Mouse (Mus musculus) midbrain, embryonic 16.5 days (tissue): Measurements from ENCODE around the gene Ski. TPM values are rescaled to one million over a fixed set of nuclear protein-coding genes. Genes with fewer than 3 reads are reported as not detected.

Experiments used
- ATAC-seq: fragments of 200-750 bp; cut with Nextera tagmentation; 2 replicates; pipeline ENCODE4 v1.8.0; 2017; ENCODE audit warnings: moderate TSS enrichment
- H3K27ac ChIP-seq: fragments of 300-500 bp; sonication (generic); 2 replicates; pipeline ENCODE4 v1.5.1; 2014; ENCODE audit warnings: mild to moderate bottlenecking, low read length, mixed read lengths
- H3K27me3 ChIP-seq: fragments of 300-500 bp; sonication (generic); 2 replicates; pipeline ENCODE4 v1.6.1; 2014; ENCODE audit warnings: low read depth, low read length, mixed read lengths; ENCODE audit not compliant: control insufficient read depth, insufficient read depth
- H3K36me3 ChIP-seq: fragments of 300-500 bp; sonication (generic); 2 replicates; pipeline ENCODE4 v1.6.1; 2014; ENCODE audit warnings: mild to moderate bottlenecking, low read length, moderate library complexity, mixed read lengths; ENCODE audit not compliant: control insufficient read depth, insufficient read depth
- H3K4me1 ChIP-seq: fragments of 300-500 bp; sonication (generic); 2 replicates; pipeline ENCODE4 v1.6.1; 2014; ENCODE audit warnings: mild to moderate bottlenecking, low read length, mixed read lengths; ENCODE audit not compliant: control insufficient read depth, insufficient read depth
- H3K4me2 ChIP-seq: fragments of 300-500 bp; sonication (generic); 2 replicates; pipeline ENCODE4 v1.6.1; 2014; ENCODE audit warnings: mild to moderate bottlenecking, low read length, mixed read lengths
- H3K4me3 ChIP-seq: fragments of 300-500 bp; sonication (generic); 2 replicates; pipeline ENCODE4 v1.5.1; 2014; ENCODE audit warnings: low read depth, mild to moderate bottlenecking, low read length, moderate library complexity, mixed read lengths
- H3K9ac ChIP-seq: fragments of 300-500 bp; sonication (generic); 2 replicates; pipeline ENCODE4 v1.6.1; 2014; ENCODE audit warnings: low read depth, low read length, mixed read lengths
- H3K9me3 ChIP-seq: fragments of 300-500 bp; sonication (generic); replicated peaks from 2 replicates; pipeline ENCODE4 v1.6.1; 2014; ENCODE audit warnings: mild to moderate bottlenecking, low read length, mixed read lengths; ENCODE audit not compliant: control insufficient read depth, poor library complexity, severe bottlenecking
- WGBS: fragments of 180-500 bp; shearing (Covaris S2); extraction: QIAGEN DNeasy Blood & Tissue Kit; methylation state at CpG from one replicate; pipeline ENCODE4 v1.1.7; 2014; 5-methylcytosine and 5-hydroxymethylcytosine counted together
- polyA plus RNA-seq: library from polyadenylated mRNA; unstranded; fragments of >200 nt; fragmentation: Nextera tagmentation; extraction: Ambion mirVana; gene quantifications from 2 replicates; pipeline ENCODE4 v1.2.1, GENCODE M21; 2015

Gene Ski
- polyA plus RNA-seq, 1 experiment from 2014 or later: 9.6 TPM

GRCm38 (mm10) chr4:155238276-155238675 lies 15.9 kb upstream of the Ski start:
- Histone ChIP-seq H3K4me2 (no peak overlapping the region), H3K27me3 (no peaks in the 10 kb centered on the region), H3K4me1 (peaks cover 26% of the 10 kb centered on the region), H3K9me3 (no peaks in the 10 kb centered on the region), H3K27ac (no peak overlapping the region), H3K9ac (no peak overlapping the region), H3K36me3 (no peaks in the 10 kb centered on the region), H3K4me3 (no peak overlapping the region)
- ATAC-seq: no peak
- WGBS: 82% methylated on average over 5 of the region's 5 CpGs

GRCm38 (mm10) chr4:155236737-155237385 lies 14.5 kb upstream of the Ski start:
- WGBS: 75% methylated on average over 12 of the region's 12 CpGs
- Histone ChIP-seq H3K4me3 (no peak overlapping the region), H3K27ac (peak overlapping the region; percentile 91; the same call in 1 of the 2 replicates), H3K4me2 (no peak overlapping the region), H3K36me3 (no peaks in the 10 kb centered on the region), H3K9me3 (no peaks in the 10 kb centered on the region), H3K4me1 (peaks cover 26% of the 10 kb centered on the region), H3K9ac (no peak overlapping the region), H3K27me3 (no peaks in the 10 kb centered on the region)
- ATAC-seq: no peak

- Histone ChIP-seq H3K9ac (peak overlapping the region; percentile 68), H3K4me3 (0 out of 2 replicates have a peak overlapping the region, but pooled peaks have one; percentile 7), H3K27me3 (no peaks in the 10 kb centered on the region), H3K9me3 (no peaks in the 10 kb centered on the region), H3K36me3 (no peaks in the 10 kb centered on the region), H3K27ac (peak overlapping the region; percentile 91), H3K4me2 (peak overlapping the region; percentile 47), H3K4me1 (peaks cover 26% of the 10 kb centered on the region)
- WGBS: 10% methylated on average over 18 of the region's 18 CpGs
- peak; percentile 88 for ATAC-seq
These were observed 13.1 kb upstream of the Ski start for GRCm38 (mm10) chr4:155235311-155236119.

GRCm38 (mm10) chr4:155234371-155235310 lies 12.2 kb upstream of the Ski start:
- WGBS: 64% methylated on average over 8 of the region's 8 CpGs
- H3K27me3 ChIP-seq: no peaks in the 10 kb centered on the region
- no peak overlapping the region for H3K4me3 ChIP-seq
- peak overlapping the region; percentile 50 for H3K9ac ChIP-seq
- peak overlapping the region; percentile 47 for H3K4me2 ChIP-seq
- ATAC-seq: peak; percentile 29; the same call in 1 of the 2 replicates
- no peaks in the 10 kb centered on the region for H3K36me3 ChIP-seq
- H3K9me3 ChIP-seq: no peaks in the 10 kb centered on the region
- H3K27ac ChIP-seq: peak overlapping the region; percentile 91
- peaks cover 26% of the 10 kb centered on the region for H3K4me1 ChIP-seq

GRCm38 (mm10) chr4:155233878-155234277 lies 11.5 kb upstream of the Ski start:
- no peak overlapping the region for H3K4me3 ChIP-seq
- peak overlapping the region; percentile 91 for H3K27ac ChIP-seq
- H3K36me3 ChIP-seq: no peaks in the 10 kb centered on the region
- no peaks in the 10 kb centered on the region for H3K9me3 ChIP-seq
- H3K9ac ChIP-seq: peak overlapping the region; percentile 18; the same call in 1 of the 2 replicates
- peaks cover 26% of the 10 kb centered on the region for H3K4me1 ChIP-seq
- no peak for ATAC-seq
- 32% methylated on average over 10 of the region's 10 CpGs for WGBS
- H3K4me2 ChIP-seq: no peak overlapping the region
- H3K27me3 ChIP-seq: no peaks in the 10 kb centered on the region

- no peak overlapping the region for H3K4me2 ChIP-seq
- no peak for ATAC-seq
- H3K9ac ChIP-seq: no peak overlapping the region
- no peaks in the 10 kb centered on the region; the same call in 1 of the 2 replicates for H3K4me1 ChIP-seq
- no peak overlapping the region for H3K27ac ChIP-seq
- H3K27me3 ChIP-seq: no peaks in the 10 kb centered on the region
- no peak overlapping the region for H3K4me3 ChIP-seq
- no peaks in the 10 kb centered on the region for H3K9me3 ChIP-seq
- no peaks in the 10 kb centered on the region for H3K36me3 ChIP-seq
- 84% methylated on average over 5 of the region's 5 CpGs for WGBS
These were observed 6.1 kb upstream of the Ski start for GRCm38 (mm10) chr4:155228461-155228860.

GRCm38 (mm10) chr4:155227986-155228385 lies 5.6 kb upstream of the Ski start:
- Histone ChIP-seq H3K27me3 (no peaks in the 10 kb centered on the region), H3K4me2 (no peak overlapping the region), H3K4me1 (no peaks in the 10 kb centered on the region; the same call in 1 of the 2 replicates), H3K9ac (no peak overlapping the region), H3K9me3 (no peaks in the 10 kb centered on the region), H3K4me3 (no peak overlapping the region), H3K36me3 (no peaks in the 10 kb centered on the region), H3K27ac (no peak overlapping the region)
- 89% methylated on average over 4 of the region's 4 CpGs for WGBS
- ATAC-seq: no peak

- no peak for ATAC-seq
- 74% methylated on average over 5 of the region's 5 CpGs for WGBS
- Histone ChIP-seq H3K4me3 (no peak overlapping the region), H3K9ac (no peak overlapping the region), H3K4me2 (no peak overlapping the region), H3K36me3 (no peaks in the 10 kb centered on the region), H3K9me3 (no peaks in the 10 kb centered on the region), H3K27ac (no peak overlapping the region), H3K27me3 (no peaks in the 10 kb centered on the region), H3K4me1 (peaks cover 6% of the 10 kb centered on the region; the same call in 1 of the 2 replicates)
These were observed 3.5 kb upstream of the Ski start for GRCm38 (mm10) chr4:155225918-155226317.
